Mouse (Mus musculus) liver, embryonic 14.5 days (tissue): Measurements from ENCODE around the gene Rora.

Experiments used
- CTCF ChIP-seq: IDR thresholded peaks from 2 replicates; pipeline ENCODE4 v1.5.1; 2016; ENCODE audit warnings: antibody characterized with exemption, low read depth, control low read depth
- EP300 ChIP-seq: IDR thresholded peaks from 2 replicates; pipeline ENCODE4 v1.6.1; 2016; ENCODE audit warnings: antibody characterized with exemption, low read depth

DNA sequence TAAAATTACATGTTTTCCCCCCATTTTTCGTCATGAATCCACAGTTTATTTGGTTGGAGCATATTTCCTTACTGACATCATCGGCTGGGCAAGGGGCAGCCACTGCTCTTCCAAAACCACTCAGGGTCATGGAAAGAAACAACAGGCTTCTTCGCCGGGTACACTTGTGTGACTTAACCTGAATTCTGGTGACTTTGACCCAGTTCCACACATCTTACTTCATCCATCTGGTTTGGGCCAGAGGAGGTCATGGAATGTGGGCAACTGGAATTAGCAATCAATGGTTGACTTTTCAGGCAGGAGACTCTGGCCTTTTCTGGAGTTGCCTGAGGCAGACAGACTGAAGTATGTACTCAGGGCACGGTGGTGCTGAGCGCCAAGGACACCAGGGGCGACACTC lies 685.6 kb downstream of the Rora start:
- TF ChIP-seq CTCF (no peak), EP300 (no peak)
